Mouse (Mus musculus) thymus, postnatal 14 days (tissue): ENCODE results near the gene Ccdc154.

ENCODE experiments used
- DNase-seq: peaks from one replicate; pipeline ENCODE4 v3.0.0; 2021

The Ccdc154 gene

GRCm38 (mm10) chr17:25184961-25185360, 22.7 kb downstream of the Ccdc154 start:
- DNase-seq, result no peak

- DNase-seq, result no peak
Measured at GRCm38 (mm10) chr17:25187784-25188149, 25.5 kb downstream of the Ccdc154 start.

GRCm38 (mm10) chr17:25188150-25189031, 26.1 kb downstream of the Ccdc154 start, which contains the start of gene Unkl:
Unkl (plus strand) TSS chr17:25188397.
- peak; percentile 89 for DNase-seq

- DNase-seq, result peak; percentile 20
Measured at GRCm38 (mm10) chr17:25189091-25189490, 26.8 kb downstream of the Ccdc154 start.

GRCm38 (mm10) chr17:25202401-25202800, 40.1 kb downstream of the Ccdc154 start:
- DNase-seq, result no peak

GRCm38 (mm10) chr17:25210006-25210405, 47.7 kb downstream of the Ccdc154 start:
- DNase-seq, result no peak

GRCm38 (mm10) chr17:25210680-25211466, 48.6 kb downstream of the Ccdc154 start:
- no peak for DNase-seq

GRCm38 (mm10) chr17:25211705-25212104, 49.4 kb downstream of the Ccdc154 start:
- no peak for DNase-seq

GRCm38 (mm10) chr17:25215431-25215830, 53.2 kb downstream of the Ccdc154 start:
- no peak for DNase-seq

GRCm38 (mm10) chr17:25218967-25219366, 56.7 kb downstream of the Ccdc154 start:
- DNase-seq, result peak; percentile 15

- peak; percentile 53 for DNase-seq
Measured at GRCm38 (mm10) chr17:25219492-25220295, 57.4 kb downstream of the Ccdc154 start.

- no peak for DNase-seq
Measured at GRCm38 (mm10) chr17:25220746-25221145, 58.5 kb downstream of the Ccdc154 start.
